Mouse (Mus musculus): ENCODE measurements around the gene Rec8.

Gene Rec8

GRCm38 (mm10) chr14:55617822-55618221, at the start of gene Rec8:
Rec8 (plus strand) TSS chr14:55618037.
- peak; percentile 78 for DNase-seq (ENCODE audit: low spot score)

GRCm38 (mm10) chr14:55570588-55570987, 47.2 kb upstream of the Rec8 start:
- DNase-seq (ENCODE audit: low spot score) = no peak

GRCm38 (mm10) chr14:55571760-55572159, 46.1 kb upstream of the Rec8 start:
- no peak for DNase-seq (ENCODE audit: low spot score)

- DNase-seq (ENCODE audit: low spot score) = no peak
Observed at GRCm38 (mm10) chr14:55575302-55575701, 42.5 kb upstream of the Rec8 start, which contains the start of gene Fitm1. Fitm1 (plus strand) TSS chr14:55575617.

GRCm38 (mm10) chr14:55575711-55576110, 42.1 kb upstream of the Rec8 start:
- DNase-seq (ENCODE audit: low spot score) = no peak

- no peak for DNase-seq (ENCODE audit: low spot score)
Observed at GRCm38 (mm10) chr14:55576376-55576775, 41.5 kb upstream of the Rec8 start.

GRCm38 (mm10) chr14:55577871-55578667, 39.8 kb upstream of the Rec8 start, which contains the start of gene Psme1:
Psme1 (plus strand) TSS chr14:55578123.
- peak; percentile 87 for DNase-seq (ENCODE audit: low spot score)

- peak; percentile 12 for DNase-seq (ENCODE audit: low spot score)
Observed at GRCm38 (mm10) chr14:55578668-55579269, 39.1 kb upstream of the Rec8 start.

GRCm38 (mm10) chr14:55579511-55580496, 38.0 kb upstream of the Rec8 start:
- no peak for DNase-seq (ENCODE audit: low spot score)

GRCm38 (mm10) chr14:55580731-55581130, 37.1 kb upstream of the Rec8 start:
- DNase-seq (ENCODE audit: low spot score) = no peak

GRCm38 (mm10) chr14:55581981-55582681, 35.7 kb upstream of the Rec8 start:
- no peak for DNase-seq (ENCODE audit: low spot score)

- DNase-seq (ENCODE audit: low spot score) = no peak
Observed at GRCm38 (mm10) chr14:55584303-55584701, 33.5 kb upstream of the Rec8 start.

- peak; percentile 80 for DNase-seq (ENCODE audit: low spot score)
Observed at GRCm38 (mm10) chr14:55584702-55585565, 32.9 kb upstream of the Rec8 start, which contains the start of gene Emc9. Emc9 (minus strand) TSS chr14:55585302.

GRCm38 (mm10) chr14:55585566-55585960, 32.3 kb upstream of the Rec8 start:
- no peak for DNase-seq (ENCODE audit: low spot score)

GRCm38 (mm10) chr14:55586149-55586548, 31.7 kb upstream of the Rec8 start:
- DNase-seq (ENCODE audit: low spot score) = no peak

GRCm38 (mm10) chr14:55589271-55589670, 28.6 kb upstream of the Rec8 start:
- no peak for DNase-seq (ENCODE audit: low spot score)

GRCm38 (mm10) chr14:55589771-55590448, 27.9 kb upstream of the Rec8 start:
- no peak for DNase-seq (ENCODE audit: low spot score)

GRCm38 (mm10) chr14:55590748-55591330, 27.0 kb upstream of the Rec8 start, which contains the start of gene Psme2:
Psme2 (minus strand) TSS chr14:55591113.
- DNase-seq (ENCODE audit: low spot score) = peak; percentile 98

- peak; percentile 97 for DNase-seq (ENCODE audit: low spot score)
Observed at GRCm38 (mm10) chr14:55591331-55591891, 26.4 kb upstream of the Rec8 start, which contains the start of gene Rnf31. Rnf31 (plus strand) TSS chr14:55591708.
